Mouse (Mus musculus) megakaryocyte, embryonic 14.5 days (primary cell): ENCODE data around the gene Olfm2.

Source experiments
- FLI1 ChIP-seq: IDR thresholded peaks from 2 replicates; pipeline ENCODE4 v1.6.1; 2012; ENCODE audit warnings: low read length, inconsistent platforms, mixed read lengths
- GATA1 ChIP-seq: IDR thresholded peaks from 3 replicates; pipeline ENCODE4 v1.6.1; 2012; ENCODE audit warnings: mixed read lengths, low read length, inconsistent platforms, borderline replicate concordance

- TF ChIP-seq GATA1 (no peak), FLI1 (no peak)
Observed at GRCm38 (mm10) chr9:20689403-20689802, 56.7 kb downstream of the Olfm2 start.
